Mouse (Mus musculus) thymus, adult 2 months (tissue): Measurements from ENCODE around the gene Cflar.

Source experiments
- CTCF ChIP-seq: fragments of 200-500 bp; IDR thresholded peaks from 2 replicates; pipeline ENCODE4 v1.5.1; 2012; ENCODE audit warnings: mild to moderate bottlenecking, control low read depth, low read length, moderate library complexity, borderline replicate concordance; ENCODE audit not compliant: control insufficient read depth, poor library complexity, insufficient read depth; ENCODE audit errors: extremely low read depth
- POLR2A ChIP-seq: fragments of 200-500 bp; IDR thresholded peaks from 2 replicates; pipeline ENCODE4 v1.6.1; 2012; ENCODE audit warnings: mild to moderate bottlenecking, low read length, control low read depth, moderate library complexity; ENCODE audit not compliant: control insufficient read depth, poor library complexity, insufficient read depth; ENCODE audit errors: extremely low read depth

DNA sequence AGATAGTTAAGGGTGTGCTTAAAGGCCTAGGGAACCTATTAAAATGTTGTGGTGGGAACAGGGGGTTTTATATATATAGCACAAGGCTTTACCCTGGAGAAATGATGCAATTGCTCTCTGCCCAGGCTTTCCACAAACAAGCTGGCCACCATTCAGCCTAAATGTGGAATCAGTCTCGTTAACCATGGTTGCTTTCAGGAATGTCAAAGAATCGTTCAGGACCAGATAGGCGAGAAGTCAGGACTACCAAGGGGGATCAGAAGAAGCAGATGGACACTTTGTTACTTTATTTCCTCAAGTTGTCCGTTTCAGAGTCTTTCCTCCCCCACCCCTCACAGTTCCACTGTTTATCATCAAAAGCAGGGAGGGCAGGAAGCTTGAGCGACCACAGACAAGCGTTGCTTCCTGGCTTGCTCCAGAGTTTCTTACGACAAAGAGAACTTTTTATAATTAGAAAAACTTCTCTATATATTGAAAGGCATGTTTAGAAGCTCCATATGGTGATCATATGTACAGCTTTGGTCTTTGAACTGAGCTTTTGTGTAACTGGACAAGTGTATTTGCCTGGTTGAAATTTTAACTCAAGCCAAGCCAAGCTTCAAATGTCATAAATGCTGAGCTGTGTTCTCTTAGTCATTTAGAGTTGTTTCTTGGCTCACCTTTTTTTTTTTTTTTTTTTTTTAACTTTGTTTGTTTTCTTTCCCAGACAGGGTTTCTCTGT, 5.0 kb downstream of the Cflar start:
- TF ChIP-seq POLR2A (no peak), CTCF (no peak)
